In genomic region chr17:27656011-27656399, GRCm38 (mm10) we compare ENCODE assay signal across 8 mouse cellular contexts. TPM values are rescaled to one million over a fixed set of nuclear protein-coding genes. Genes with fewer than 3 reads are reported as not detected.
DNase-seq lines count a peak whose midpoint lies in the region; ATAC-seq and TF ChIP-seq lines count a peak whose summit lies in the region.

No protein-coding gene starts in this region.

- no peak for TF ChIP-seq CTCF in G1E (IDR thresholded peaks at IDR 0.05; ENCODE audit: low read depth, low read length)
- no peak for TF ChIP-seq CTCF in thymus, adult 2 months (IDR thresholded peaks at IDR 0.05; ENCODE audit: borderline replicate concordance, control insufficient read depth, extremely low read depth, insufficient read depth, low read length, poor library complexity)

- peaks cover 8% of the 10 kb centered on the region; the same call in 1 of the 2 replicates for H3K9me3 ChIP-seq in G1E (replicated peaks)
- H3K9me3 ChIP-seq in forebrain, embryonic 13.5 days (replicated peaks): no peaks in the 10 kb centered on the region
- no peaks in the 10 kb centered on the region for H3K9me3 ChIP-seq in midbrain, embryonic 14.5 days (ENCODE audit: control insufficient read depth, low read length)

- peak overlapping the region; percentile 84 for H3K4me2 ChIP-seq in forebrain, embryonic 13.5 days
- H3K4me2 ChIP-seq in midbrain, embryonic 14.5 days (ENCODE audit: low read length): peak overlapping the region; percentile 85

- H3K36me3 ChIP-seq in G1E (replicated peaks): no peaks in the 10 kb centered on the region
- no peaks in the 10 kb centered on the region for H3K36me3 ChIP-seq in forebrain, embryonic 13.5 days (ENCODE audit: poor library complexity, severe bottlenecking)
- no peaks in the 10 kb centered on the region for H3K36me3 ChIP-seq in midbrain, embryonic 14.5 days (ENCODE audit: control insufficient read depth, insufficient read depth, low read length)
- H3K36me3 ChIP-seq in thymus, adult 2 months (ENCODE audit: control insufficient read depth, insufficient read depth, low read length): no peaks in the 10 kb centered on the region

- peak overlapping the region; percentile 10; the same call in 1 of the 2 replicates for H3K4me3 ChIP-seq in G1E (ENCODE audit: low read depth, low read length)
- H3K4me3 ChIP-seq in forebrain, embryonic 13.5 days: peak overlapping the region; percentile 56
- H3K4me3 ChIP-seq in midbrain, embryonic 14.5 days (replicated peaks; ENCODE audit: low read depth, low read length): peak overlapping the region; percentile 54
- peak overlapping the region; percentile 64 for H3K4me3 ChIP-seq in thymus, adult 2 months (ENCODE audit: control insufficient read depth, insufficient read depth, low read length)

- DNase-seq in G1E (ENCODE audit: low spot score): no peak
- peak; percentile 74 to 80 for DNase-seq in layer of hippocampus, postnatal 10 days (ENCODE audit: low spot score in 2 of 2)
- DNase-seq in midbrain, embryonic 14.5 days: peak; percentile 47
- DNase-seq in thymus, adult 2 months: peak; percentile 72
- no peak for DNase-seq in adrenal gland, adult 2 months
- no peak for DNase-seq in heart, adult 9 months (ENCODE audit: low spot score in 2 of 2)

- H3K9ac ChIP-seq in forebrain, embryonic 13.5 days: peak overlapping the region; percentile 69
- H3K9ac ChIP-seq in midbrain, embryonic 14.5 days (replicated peaks; ENCODE audit: low read length): peak overlapping the region; percentile 63

- H3K27me3 ChIP-seq in G1E (ENCODE audit: insufficient read depth, low read length): peaks cover 16% of the 10 kb centered on the region
- peaks cover 34% of the 10 kb centered on the region for H3K27me3 ChIP-seq in forebrain, embryonic 13.5 days
- H3K27me3 ChIP-seq in midbrain, embryonic 14.5 days (ENCODE audit: control insufficient read depth, insufficient read depth, low read length): 0 out of 2 replicates have a peak, but pooled peaks cover 5% of the 10 kb centered on the region
- H3K27me3 ChIP-seq in thymus, adult 2 months (ENCODE audit: control insufficient read depth, insufficient read depth, low read length): no peaks in the 10 kb centered on the region

- ATAC-seq in CD4-positive, CD25-positive, alpha-beta regulatory T cell, adult 4 months: peak; percentile 33
- ATAC-seq in G1E (ENCODE audit: extremely low read depth, insufficient number of reproducible peaks, low FRiP score, poor library complexity, severe bottlenecking): no peak
- peak; percentile 41; the same call in 1 of the 2 replicates for ATAC-seq in forebrain, embryonic 13.5 days
- ATAC-seq in midbrain, embryonic 14.5 days (ENCODE audit: low FRiP score, low TSS enrichment): no peak; the same call in 1 of the 2 replicates

- no peak overlapping the region; the same call in 1 of the 2 replicates for H3K27ac ChIP-seq in forebrain, embryonic 13.5 days
- H3K27ac ChIP-seq in midbrain, embryonic 14.5 days (replicated peaks; ENCODE audit: low read depth, low read length): no peak overlapping the region; the same call in 1 of the 2 replicates
- no peak overlapping the region for H3K27ac ChIP-seq in thymus, adult 2 months (ENCODE audit: control insufficient read depth, insufficient read depth, low read length)

- WGBS in forebrain, embryonic 13.5 days: 3% methylated on average over 13 of the region's 14 CpGs
- 4% methylated on average over 14 of the region's 14 CpGs for WGBS in midbrain, embryonic 14.5 days
- 1% methylated on average over 14 of the region's 14 CpGs for WGBS in thymus, adult 2 months

- peaks cover 38% of the 10 kb centered on the region for H3K4me1 ChIP-seq in G1E (ENCODE audit: insufficient read depth, low read depth, low read length)
- H3K4me1 ChIP-seq in forebrain, embryonic 13.5 days: peaks cover 24% of the 10 kb centered on the region
- H3K4me1 ChIP-seq in midbrain, embryonic 14.5 days (ENCODE audit: control insufficient read depth, insufficient read depth, low read length): no peaks in the 10 kb centered on the region; the same call in 1 of the 2 replicates
- H3K4me1 ChIP-seq in thymus, adult 2 months (replicated peaks; ENCODE audit: control insufficient read depth, insufficient read depth, low read length): peaks cover 36% of the 10 kb centered on the region

- TF ChIP-seq POLR2A in thymus, adult 2 months (IDR thresholded peaks at IDR 0.05; ENCODE audit: control insufficient read depth, extremely low read depth, insufficient read depth, low read length, poor library complexity): no peak

RNA-seq across cellular contexts. Expression of gene Pacsin1, which starts 0.7 kb away (rescaled TPM):
- 10 to 100 TPM; 36.5 to 37.2 TPM for polyA plus RNA-seq in CD4-positive, CD25-positive, alpha-beta regulatory T cell, adult 4 months (2017; shearing (Covaris generic))
- total RNA-seq in G1E (2014; fragmentation: Nextera tagmentation) (not detected in 2 replicates), G1E (2017) (0.17 and 0.44 TPM in 2 replicates)
- polyA plus RNA-seq in G1E (2012): not detected in 2 replicates
- polyA plus RNA-seq in forebrain, embryonic 13.5 days (2015; fragmentation: Nextera tagmentation; extraction: Ambion mirVana): 14.8 and 18.2 TPM in 2 replicates
- total RNA-seq in layer of hippocampus, postnatal 10 days (2021): 100 to 1,000 TPM; 180 to 190 TPM
- polyA plus RNA-seq in midbrain, embryonic 14.5 days (2014; fragmentation: Nextera tagmentation; extraction: Ambion mirVana): 33.0 and 42.1 TPM in 2 replicates
- 24.0 and 24.7 TPM in 2 replicates for polyA plus RNA-seq in thymus, adult 2 months (2012; rRNA removed)
- 1 to 10 TPM; 2.5 to 5.6 TPM for total RNA-seq in adrenal gland, adult 2 months (2021)
- polyA plus RNA-seq in adrenal gland, adult 2 months (2012; rRNA removed): 3.0 and 3.8 TPM in 2 replicates

RNA-seq across cellular contexts. Expression of gene Rps10, which starts 19.5 kb away (rescaled TPM):
- 1,000 to 10,000 TPM; 1,603 to 1,674 TPM for polyA plus RNA-seq in CD4-positive, CD25-positive, alpha-beta regulatory T cell, adult 4 months (2017; shearing (Covaris generic))
- total RNA-seq in G1E (2014; fragmentation: Nextera tagmentation) (2,280 and 2,438 TPM in 2 replicates), G1E (2017) (3,635 and 3,726 TPM in 2 replicates)
- 2,816 and 3,596 TPM in 2 replicates for polyA plus RNA-seq in G1E (2012)
- 659 and 777 TPM in 2 replicates for polyA plus RNA-seq in forebrain, embryonic 13.5 days (2015; fragmentation: Nextera tagmentation; extraction: Ambion mirVana)
- 100 to 1,000 TPM; 516 to 558 TPM for total RNA-seq in layer of hippocampus, postnatal 10 days (2021)
- 563 and 615 TPM in 2 replicates for polyA plus RNA-seq in midbrain, embryonic 14.5 days (2014; fragmentation: Nextera tagmentation; extraction: Ambion mirVana)
- 1,664 and 2,025 TPM in 2 replicates for polyA plus RNA-seq in thymus, adult 2 months (2012; rRNA removed)
- 1,000 to 10,000 TPM; 1,036 to 1,116 TPM for total RNA-seq in adrenal gland, adult 2 months (2021)
- polyA plus RNA-seq in adrenal gland, adult 2 months (2012; rRNA removed): 886 and 939 TPM in 2 replicates

RNA-seq across cellular contexts. Expression of gene RPS10-NUDT3, which starts 21.0 kb away (rescaled TPM):
- not detected for polyA plus RNA-seq in CD4-positive, CD25-positive, alpha-beta regulatory T cell, adult 4 months (2017; shearing (Covaris generic))
- total RNA-seq in G1E (2014; fragmentation: Nextera tagmentation): not detected in 2 replicates
- not detected in 2 replicates for total RNA-seq in G1E (2017)
- polyA plus RNA-seq in G1E (2012): not detected in 2 replicates
- not detected in 2 replicates for polyA plus RNA-seq in forebrain, embryonic 13.5 days (2015; fragmentation: Nextera tagmentation; extraction: Ambion mirVana)
- total RNA-seq in layer of hippocampus, postnatal 10 days (2021): 1 to 10 TPM in 1 of 2 experiments, not detected in 1; 2.1 TPM
- polyA plus RNA-seq in midbrain, embryonic 14.5 days (2014; fragmentation: Nextera tagmentation; extraction: Ambion mirVana): not detected in 2 replicates
- not detected in 2 replicates for polyA plus RNA-seq in thymus, adult 2 months (2012; rRNA removed)
- not detected for total RNA-seq in adrenal gland, adult 2 months (2021)
- polyA plus RNA-seq in adrenal gland, adult 2 months (2012; rRNA removed): not detected in 2 replicates

RNA-seq across cellular contexts. Expression of gene Nudt3, which starts 32.7 kb away (rescaled TPM):
- polyA plus RNA-seq in CD4-positive, CD25-positive, alpha-beta regulatory T cell, adult 4 months (2017; shearing (Covaris generic)): 10 to 100 TPM; 14.5 to 27.5 TPM
- total RNA-seq in G1E (2014; fragmentation: Nextera tagmentation) (79.8 and 82.6 TPM in 2 replicates), G1E (2017) (235 and 245 TPM in 2 replicates)
- polyA plus RNA-seq in G1E (2012): 140 and 157 TPM in 2 replicates
- polyA plus RNA-seq in forebrain, embryonic 13.5 days (2015; fragmentation: Nextera tagmentation; extraction: Ambion mirVana): 191 and 196 TPM in 2 replicates
- total RNA-seq in layer of hippocampus, postnatal 10 days (2021): 100 to 1,000 TPM; 473 to 520 TPM
- 117 and 224 TPM in 2 replicates for polyA plus RNA-seq in midbrain, embryonic 14.5 days (2014; fragmentation: Nextera tagmentation; extraction: Ambion mirVana)
- 86.3 and 110 TPM in 2 replicates for polyA plus RNA-seq in thymus, adult 2 months (2012; rRNA removed)
- total RNA-seq in adrenal gland, adult 2 months (2021): 100 to 1,000 TPM; 152 to 217 TPM
- 114 and 124 TPM in 2 replicates for polyA plus RNA-seq in adrenal gland, adult 2 months (2012; rRNA removed)

Comparison
In these comparisons a context has a peak if more than half of its experiments do, and no peak if none do; other contexts are left out.
1. ATAC-seq: peak in CD4-positive, CD25-positive, alpha-beta regulatory T cell, adult 4 months (single experiment) and forebrain, embryonic 13.5 days (single experiment); none in G1E (single experiment) and midbrain, embryonic 14.5 days (single experiment).
2. DNase-seq: peak in layer of hippocampus, postnatal 10 days (2 of 2), midbrain, embryonic 14.5 days (single experiment) and thymus, adult 2 months (single experiment); none in G1E (single experiment), adrenal gland, adult 2 months (single experiment) and heart, adult 9 months (0 of 2).
3. H3K4me3 ChIP-seq: peak in every context shown above with its lines; median percentile 64 in thymus, adult 2 months; 56 in forebrain, embryonic 13.5 days; 54 in midbrain, embryonic 14.5 days; 10 in G1E.